Comparison of ENCODE assay signal across 8 mouse cellular contexts in genomic region chr4:129335216-129336074, GRCm38 (mm10). TPM values are rescaled to one million over a fixed set of nuclear protein-coding genes. Genes with fewer than 3 reads are reported as not detected.
DNase-seq lines count a peak whose midpoint lies in the region; ATAC-seq and TF ChIP-seq lines count a peak whose summit lies in the region.

Rbbp4 (minus strand) TSS chr4:129335370.
Zbtb8os (plus strand) TSS chr4:129335695.

- peak within 1 kb of the TSS; percentile 96 for H3K9ac ChIP-seq in ES-Bruce4 (ENCODE audit: low read depth, poor library complexity, severe bottlenecking)
- peak within 1 kb of the TSS; percentile 98 for H3K9ac ChIP-seq in forebrain, embryonic 13.5 days
- peak within 1 kb of the TSS; percentile 82 for H3K9ac ChIP-seq in liver, postnatal 0 days (replicated peaks)
- peak within 1 kb of the TSS; percentile 92 for H3K9ac ChIP-seq in neural tube, embryonic 14.5 days (replicated peaks; ENCODE audit: low read depth, low read length)

- peaks cover 36% of the 10 kb centered on the region for H3K36me3 ChIP-seq in ES-Bruce4 (ENCODE audit: control insufficient read depth, insufficient read depth, low read length, poor library complexity, severe bottlenecking)
- peaks cover 33% of the 10 kb centered on the region for H3K36me3 ChIP-seq in forebrain, embryonic 13.5 days (ENCODE audit: poor library complexity, severe bottlenecking)
- H3K36me3 ChIP-seq in liver, postnatal 0 days (replicated peaks; ENCODE audit: insufficient read depth, low read length) = peaks cover 27% of the 10 kb centered on the region
- peaks cover 2% of the 10 kb centered on the region; the same call in 1 of the 2 replicates for H3K36me3 ChIP-seq in neural tube, embryonic 14.5 days (ENCODE audit: control insufficient read depth, insufficient read depth, low read length)

- DNase-seq in heart, postnatal 10 days = peak; percentile 97 to 99
- DNase-seq in large intestine, adult 2 months (ENCODE audit: low read depth, low spot score) = peak; percentile 91
- peak; percentile 100 for DNase-seq in liver, postnatal 0 days
- DNase-seq in testis, postnatal 10 days (ENCODE audit: low spot score) = peak; percentile 98

- peak; percentile 71; the same call in 1 of the 2 replicates for TF ChIP-seq EP300 in ES-Bruce4 (IDR thresholded peaks at IDR 0.05; ENCODE audit: insufficient read depth, low read depth, low read length)
- TF ChIP-seq EP300 in liver, postnatal 0 days (IDR thresholded peaks at IDR 0.05; ENCODE audit: low read depth) = peak; percentile 68

- H3K27me3 ChIP-seq in ES-Bruce4 (ENCODE audit: control insufficient read depth, insufficient read depth, low read length, poor library complexity, severe bottlenecking) = no peaks in the 10 kb centered on the region
- H3K27me3 ChIP-seq in forebrain, embryonic 13.5 days = no peaks in the 10 kb centered on the region
- H3K27me3 ChIP-seq in liver, postnatal 0 days (ENCODE audit: insufficient read depth, low read length) = no peaks in the 10 kb centered on the region
- no peaks in the 10 kb centered on the region for H3K27me3 ChIP-seq in neural tube, embryonic 14.5 days (ENCODE audit: control insufficient read depth, insufficient read depth, low read length)

- peak within 1 kb of the TSS; percentile 93 for H3K4me3 ChIP-seq in ES-Bruce4 (ENCODE audit: low read depth, low read length)
- peak within 1 kb of the TSS; percentile 89 for H3K4me3 ChIP-seq in forebrain, embryonic 13.5 days
- H3K4me3 ChIP-seq in liver, postnatal 0 days (ENCODE audit: low read depth, low read length) = peak within 1 kb of the TSS; percentile 90
- peak within 1 kb of the TSS; percentile 95 for H3K4me3 ChIP-seq in neural tube, embryonic 14.5 days (ENCODE audit: low read depth, low read length)

- H3K4me2 ChIP-seq in forebrain, embryonic 13.5 days = peak within 1 kb of the TSS; percentile 90
- peak within 1 kb of the TSS; percentile 76 for H3K4me2 ChIP-seq in liver, postnatal 0 days (ENCODE audit: low read depth, low read length)
- peak within 1 kb of the TSS; percentile 86 for H3K4me2 ChIP-seq in neural tube, embryonic 14.5 days (ENCODE audit: low read depth, low read length)

- WGBS in forebrain, embryonic 13.5 days = under 1% methylated on average over 61 of the region's 73 CpGs
- 2% methylated on average over 72 of the region's 73 CpGs for WGBS in large intestine, adult 2 months
- WGBS in liver, postnatal 0 days (ENCODE audit: insufficient replicate concordance) = under 1% methylated on average over 73 of the region's 73 CpGs
- under 1% methylated on average over 65 of the region's 73 CpGs for WGBS in neural tube, embryonic 14.5 days

- intact Hi-C loops in heart, postnatal 10 days (cut with DNase I) = no loop called here

- peak within 1 kb of the TSS; percentile 94 for H3K27ac ChIP-seq in ES-Bruce4 (ENCODE audit: insufficient read depth, low read length)
- peak within 1 kb of the TSS; percentile 99 for H3K27ac ChIP-seq in forebrain, embryonic 13.5 days
- peak within 1 kb of the TSS; percentile 97 for H3K27ac ChIP-seq in liver, postnatal 0 days (ENCODE audit: low read depth)
- H3K27ac ChIP-seq in neural tube, embryonic 14.5 days (ENCODE audit: low read depth, low read length) = peak within 1 kb of the TSS; percentile 98

- H3K4me1 ChIP-seq in ES-Bruce4 (ENCODE audit: control insufficient read depth, insufficient read depth, low read length) = no peaks in the 10 kb centered on the region
- peaks cover 50% of the 10 kb centered on the region for H3K4me1 ChIP-seq in forebrain, embryonic 13.5 days
- H3K4me1 ChIP-seq in liver, postnatal 0 days (ENCODE audit: insufficient read depth) = peaks cover 48% of the 10 kb centered on the region
- H3K4me1 ChIP-seq in neural tube, embryonic 14.5 days (ENCODE audit: control insufficient read depth, insufficient read depth, low read length) = peaks cover 19% of the 10 kb centered on the region

- TF ChIP-seq CTCF in ES-Bruce4 (IDR thresholded peaks at IDR 0.05; ENCODE audit: low read depth, low read length) = no peak
- peak; percentile 32 for TF ChIP-seq CTCF in liver, postnatal 0 days (IDR thresholded peaks at IDR 0.05; ENCODE audit: low read depth)

- peak; percentile 92 for ATAC-seq in cerebellum, adult (ENCODE audit: insufficient number of reproducible peaks, low FRiP score, low TSS enrichment)
- ATAC-seq in forebrain, embryonic 13.5 days = peak; percentile 99
- peak; percentile 88 for ATAC-seq in liver, postnatal 0 days
- ATAC-seq in neural tube, embryonic 14.5 days (ENCODE audit: low read depth) = peak; percentile 98

- H3K9me3 ChIP-seq in ES-Bruce4 (replicated peaks; ENCODE audit: control insufficient read depth, insufficient read depth, low read length, poor library complexity, severe bottlenecking) = no peaks in the 10 kb centered on the region
- H3K9me3 ChIP-seq in forebrain, embryonic 13.5 days (replicated peaks) = no peaks in the 10 kb centered on the region
- no peaks in the 10 kb centered on the region for H3K9me3 ChIP-seq in liver, postnatal 0 days (ENCODE audit: low read length)
- H3K9me3 ChIP-seq in neural tube, embryonic 14.5 days (ENCODE audit: control insufficient read depth, low read length) = no peaks in the 10 kb centered on the region

- peak; percentile 58 for TF ChIP-seq POLR2A in ES-Bruce4 (IDR thresholded peaks at IDR 0.05; ENCODE audit: insufficient read depth, low read length)

RNA-seq across cellular contexts. Expression of gene Rbbp4, which starts in this region (rescaled TPM):
- polyA plus RNA-seq in ES-Bruce4 (2011; ENCODE audit: insufficient read depth, insufficient read length, low read depth, missing spikeins) = 375 and 419 TPM in 2 replicates
- 534 and 564 TPM in 2 replicates for polyA plus RNA-seq in forebrain, embryonic 13.5 days (2015; fragmentation: Nextera tagmentation; extraction: Ambion mirVana)
- 100 to 1,000 TPM; 134 to 137 TPM for total RNA-seq in heart, postnatal 10 days (2021)
- 27.1 and 29.3 TPM in 2 replicates for polyA plus RNA-seq in large intestine, adult 2 months (2012; rRNA removed)
- 163 and 167 TPM in 2 replicates for polyA plus RNA-seq in liver, postnatal 0 days (2015; fragmentation: Nextera tagmentation; extraction: Ambion mirVana)
- polyA plus RNA-seq in neural tube, embryonic 14.5 days (2014; fragmentation: Nextera tagmentation; extraction: Ambion mirVana) = 231 and 265 TPM in 2 replicates

RNA-seq across cellular contexts. Expression of gene Zbtb8os, which starts in this region (rescaled TPM):
- polyA plus RNA-seq in ES-Bruce4 (2011; ENCODE audit: insufficient read depth, insufficient read length, low read depth, missing spikeins) = 138 and 146 TPM in 2 replicates
- 33.8 and 36.2 TPM in 2 replicates for polyA plus RNA-seq in forebrain, embryonic 13.5 days (2015; fragmentation: Nextera tagmentation; extraction: Ambion mirVana)
- total RNA-seq in heart, postnatal 10 days (2021) = 10 to 100 TPM; 21.9 to 22.1 TPM
- polyA plus RNA-seq in large intestine, adult 2 months (2012; rRNA removed) = 23.1 and 24.9 TPM in 2 replicates
- 32.2 and 34.2 TPM in 2 replicates for polyA plus RNA-seq in liver, postnatal 0 days (2015; fragmentation: Nextera tagmentation; extraction: Ambion mirVana)
- 19.5 and 21.7 TPM in 2 replicates for polyA plus RNA-seq in neural tube, embryonic 14.5 days (2014; fragmentation: Nextera tagmentation; extraction: Ambion mirVana)

Comparison
In these comparisons a context has a peak if more than half of its experiments do, and no peak if none do; other contexts are left out.
1. Peak in every context shown above with its lines: DNase-seq, ATAC-seq, H3K4me3 ChIP-seq and H3K27ac ChIP-seq.